Mouse (Mus musculus) heart, embryonic 13.5 days (tissue): ENCODE data around the gene Smim20. TPM values are rescaled to one million over a fixed set of nuclear protein-coding genes. Genes with fewer than 3 reads are reported as not detected.

Experiments
- ATAC-seq: fragments of 200-750 bp; cut with Nextera tagmentation; 2 replicates; pipeline ENCODE4 v1.8.0; 2017; ENCODE audit warnings: moderate TSS enrichment; ENCODE audit not compliant: insufficient number of reproducible peaks, low FRiP score, low TSS enrichment; ENCODE audit errors: extremely low read depth
- H3K27ac ChIP-seq: fragments of 300-500 bp; sonication (generic); replicated peaks from 2 replicates; pipeline ENCODE4 v1.5.1; 2015; ENCODE audit warnings: moderate library complexity, mild to moderate bottlenecking, inconsistent platforms
- H3K27me3 ChIP-seq: fragments of 300-500 bp; sonication (generic); replicated peaks from 2 replicates; pipeline ENCODE4 v1.6.1; 2015; ENCODE audit warnings: mild to moderate bottlenecking, inconsistent platforms
- H3K36me3 ChIP-seq: fragments of 300-500 bp; sonication (generic); 2 replicates; pipeline ENCODE4 v1.6.1; 2015; ENCODE audit warnings: mild to moderate bottlenecking, inconsistent platforms
- H3K4me1 ChIP-seq: fragments of 300-500 bp; sonication (generic); 2 replicates; pipeline ENCODE4 v1.6.1; 2015; ENCODE audit warnings: inconsistent platforms
- H3K4me2 ChIP-seq: fragments of 300-500 bp; sonication (generic); 2 replicates; pipeline ENCODE4 v1.6.1; 2015; ENCODE audit warnings: inconsistent platforms, mild to moderate bottlenecking, moderate library complexity
- H3K4me3 ChIP-seq: fragments of 300-500 bp; sonication (generic); 2 replicates; pipeline ENCODE4 v1.5.1; 2015; ENCODE audit warnings: moderate library complexity, mild to moderate bottlenecking, inconsistent platforms
- H3K9ac ChIP-seq: fragments of 300-500 bp; sonication (generic); 2 replicates; pipeline ENCODE4 v1.6.1; 2015; ENCODE audit warnings: inconsistent platforms, mild to moderate bottlenecking, moderate library complexity
- H3K9me3 ChIP-seq: fragments of 300-500 bp; sonication (generic); 2 replicates; pipeline ENCODE4 v1.6.1; 2016; ENCODE audit warnings: inconsistent platforms
- WGBS: fragments of 180-500 bp; shearing (Covaris S2); methylation state at CpG from one replicate; pipeline ENCODE4 v1.1.7; 2015; ENCODE audit warnings: mixed read lengths; 5-methylcytosine and 5-hydroxymethylcytosine counted together
- polyA plus RNA-seq: library from polyadenylated mRNA; unstranded; fragments of >200 nt; fragmentation: Nextera tagmentation; extraction: Ambion mirVana; gene quantifications from 2 replicates; pipeline ENCODE4 v1.2.1, GENCODE M21; 2015

Gene Smim20
- polyA plus RNA-seq, 1 experiment from 2014 or later = 149 TPM

GRCm38 (mm10) chr5:53279216-53279813 is 12.4 kb downstream of the Smim20 start:
- Histone ChIP-seq H3K4me2 (no peak overlapping the region), H3K27me3 (no peaks in the 10 kb centered on the region), H3K9ac (no peak overlapping the region), H3K4me3 (no peak overlapping the region), H3K36me3 (peaks cover 30% of the 10 kb centered on the region), H3K9me3 (no peaks in the 10 kb centered on the region), H3K4me1 (peaks cover 37% of the 10 kb centered on the region), H3K27ac (no peak overlapping the region)
- ATAC-seq = no peak
- WGBS = 68% methylated on average over 12 of the region's 12 CpGs

- H3K9me3 ChIP-seq = no peaks in the 10 kb centered on the region
- H3K4me1 ChIP-seq = peaks cover 15% of the 10 kb centered on the region
- H3K4me2 ChIP-seq = no peak overlapping the region
- no peak overlapping the region for H3K9ac ChIP-seq
- no peak overlapping the region for H3K27ac ChIP-seq
- H3K27me3 ChIP-seq = no peaks in the 10 kb centered on the region
- peaks cover 25% of the 10 kb centered on the region for H3K36me3 ChIP-seq
- H3K4me3 ChIP-seq = no peak overlapping the region
- WGBS = 82% methylated on average over 4 of the region's 4 CpGs
- no peak for ATAC-seq
Observed at GRCm38 (mm10) chr5:53282487-53282886, 15.6 kb downstream of the Smim20 start.

- no peak for ATAC-seq
- Histone ChIP-seq H3K4me2 (no peak overlapping the region), H3K27me3 (no peaks in the 10 kb centered on the region; the same call in 1 of the 2 replicates), H3K9me3 (no peaks in the 10 kb centered on the region), H3K4me3 (no peak overlapping the region), H3K27ac (no peak overlapping the region), H3K9ac (no peak overlapping the region), H3K4me1 (peaks cover 6% of the 10 kb centered on the region), H3K36me3 (no peaks in the 10 kb centered on the region)
- 75% methylated on average over 2 of the region's 2 CpGs for WGBS
Observed at GRCm38 (mm10) chr5:53286406-53286805, 19.5 kb downstream of the Smim20 start.

- H3K4me1 ChIP-seq = peaks cover 5% of the 10 kb centered on the region; the same call in 1 of the 2 replicates
- WGBS = 29% methylated on average over 9 of the region's 9 CpGs
- no peak overlapping the region for H3K4me2 ChIP-seq
- H3K9ac ChIP-seq = no peak overlapping the region
- H3K9me3 ChIP-seq = no peaks in the 10 kb centered on the region
- H3K4me3 ChIP-seq = no peak overlapping the region
- no peak for ATAC-seq
- H3K27me3 ChIP-seq = no peaks in the 10 kb centered on the region; the same call in 1 of the 2 replicates
- H3K27ac ChIP-seq = no peak overlapping the region
- H3K36me3 ChIP-seq = no peaks in the 10 kb centered on the region
Observed at GRCm38 (mm10) chr5:53289438-53289837, 22.6 kb downstream of the Smim20 start.

- no peaks in the 10 kb centered on the region for H3K4me1 ChIP-seq
Observed at GRCm38 (mm10) chr5:53294627-53295026, 27.7 kb downstream of the Smim20 start.

GRCm38 (mm10) chr5:53296961-53297360 is 30.1 kb downstream of the Smim20 start:
- Histone ChIP-seq H3K27ac (no peak overlapping the region), H3K4me2 (no peak overlapping the region), H3K36me3 (no peaks in the 10 kb centered on the region), H3K9ac (no peak overlapping the region), H3K9me3 (no peaks in the 10 kb centered on the region), H3K4me1 (no peaks in the 10 kb centered on the region), H3K4me3 (no peak overlapping the region), H3K27me3 (no peaks in the 10 kb centered on the region)
- WGBS = 72% methylated on average over 4 of the region's 4 CpGs
- no peak for ATAC-seq

More at GRCm38 (mm10) chr5:53294627-53295026, 27.7 kb downstream of the Smim20 start:
- 83% methylated on average over 5 of the region's 5 CpGs for WGBS
- H3K36me3 ChIP-seq = no peaks in the 10 kb centered on the region
- H3K9me3 ChIP-seq = no peaks in the 10 kb centered on the region
- H3K27me3 ChIP-seq = no peaks in the 10 kb centered on the region
- no peak overlapping the region for H3K27ac ChIP-seq
- H3K9ac ChIP-seq = no peak overlapping the region
- no peak overlapping the region for H3K4me2 ChIP-seq
- no peak for ATAC-seq
- H3K4me3 ChIP-seq = no peak overlapping the region

- no peak overlapping the region for H3K9ac ChIP-seq
- H3K27me3 ChIP-seq = no peaks in the 10 kb centered on the region
- H3K4me2 ChIP-seq = no peak overlapping the region
- H3K9me3 ChIP-seq = no peaks in the 10 kb centered on the region
- no peaks in the 10 kb centered on the region for H3K4me1 ChIP-seq
- H3K27ac ChIP-seq = no peak overlapping the region
- no peaks in the 10 kb centered on the region for H3K36me3 ChIP-seq
- ATAC-seq = no peak
- 65% methylated on average over 8 of the region's 8 CpGs for WGBS
- no peak overlapping the region for H3K4me3 ChIP-seq
Observed at GRCm38 (mm10) chr5:53301496-53301895, 34.6 kb downstream of the Smim20 start.

GRCm38 (mm10) chr5:53302895-53303670 is 36.2 kb downstream of the Smim20 start:
- 71% methylated on average over 10 of the region's 10 CpGs for WGBS
- Histone ChIP-seq H3K36me3 (no peaks in the 10 kb centered on the region), H3K9me3 (no peaks in the 10 kb centered on the region), H3K9ac (no peak overlapping the region), H3K27ac (no peak overlapping the region), H3K27me3 (no peaks in the 10 kb centered on the region), H3K4me2 (no peak overlapping the region), H3K4me3 (no peak overlapping the region), H3K4me1 (no peaks in the 10 kb centered on the region)
- no peak for ATAC-seq

- no peaks in the 10 kb centered on the region for H3K4me1 ChIP-seq
- 80% methylated on average over 6 of the region's 6 CpGs for WGBS
- no peaks in the 10 kb centered on the region for H3K36me3 ChIP-seq
- H3K9ac ChIP-seq = no peak overlapping the region
- no peaks in the 10 kb centered on the region for H3K9me3 ChIP-seq
- ATAC-seq = no peak
- no peak overlapping the region for H3K27ac ChIP-seq
- no peak overlapping the region for H3K4me2 ChIP-seq
- H3K4me3 ChIP-seq = no peak overlapping the region
- H3K27me3 ChIP-seq = no peaks in the 10 kb centered on the region
Observed at GRCm38 (mm10) chr5:53303941-53304340, 37.1 kb downstream of the Smim20 start.

- ATAC-seq = no peak
- H3K9me3 ChIP-seq = no peaks in the 10 kb centered on the region
- no peak overlapping the region for H3K4me2 ChIP-seq
- no peaks in the 10 kb centered on the region for H3K27me3 ChIP-seq
- no peak overlapping the region for H3K27ac ChIP-seq
- WGBS = 59% methylated on average over 4 of the region's 4 CpGs
- H3K9ac ChIP-seq = no peak overlapping the region
- H3K4me3 ChIP-seq = no peak overlapping the region
- H3K36me3 ChIP-seq = no peaks in the 10 kb centered on the region
- H3K4me1 ChIP-seq = no peaks in the 10 kb centered on the region
Observed at GRCm38 (mm10) chr5:53304936-53305335, 38.1 kb downstream of the Smim20 start.

GRCm38 (mm10) chr5:53306864-53307263 is 40.0 kb downstream of the Smim20 start:
- no peak overlapping the region for H3K27ac ChIP-seq
- H3K27me3 ChIP-seq = no peaks in the 10 kb centered on the region
- no peak overlapping the region for H3K9ac ChIP-seq
- H3K36me3 ChIP-seq = no peaks in the 10 kb centered on the region
- no peaks in the 10 kb centered on the region for H3K4me1 ChIP-seq
- 82% methylated on average over 3 of the region's 3 CpGs for WGBS
- H3K4me2 ChIP-seq = no peak overlapping the region
- H3K9me3 ChIP-seq = no peaks in the 10 kb centered on the region
- no peak overlapping the region for H3K4me3 ChIP-seq
- ATAC-seq = no peak

- no peak for ATAC-seq
- no peaks in the 10 kb centered on the region for H3K36me3 ChIP-seq
- H3K27me3 ChIP-seq = no peaks in the 10 kb centered on the region
- H3K9ac ChIP-seq = no peak overlapping the region
- no peak overlapping the region for H3K4me2 ChIP-seq
- WGBS = 64% methylated on average over 5 of the region's 5 CpGs
- H3K9me3 ChIP-seq = no peaks in the 10 kb centered on the region
- H3K4me1 ChIP-seq = no peaks in the 10 kb centered on the region
- H3K27ac ChIP-seq = no peak overlapping the region
- H3K4me3 ChIP-seq = no peak overlapping the region
Observed at GRCm38 (mm10) chr5:53307437-53307836, 40.6 kb downstream of the Smim20 start.
